Mouse (Mus musculus) frontal cortex, postnatal 10 days (tissue): ENCODE measurements at regions not wholly inside any gene's neighbourhood (a gene's known extent, or its start where the extent isn't known, plus 50 kb on each side); places are given as distances from the start of the nearest gene placed in this dataset.

Experiments
- DNase-seq, 2 experiments: peaks; one replicate each; pipeline ENCODE4 v3.0.0; 2022; ENCODE audit warnings: low spot score in 2 of 2, mixed read lengths in 1 of 2

- DNase-seq, result no peak
These were observed 162.5 kb downstream of the Emp1 start for GRCm38 (mm10) chr6:135524886-135525285.

- DNase-seq, result peak; percentile 16 to 25
These were observed 163.5 kb downstream of the Emp1 start for GRCm38 (mm10) chr6:135525841-135526327.

GRCm38 (mm10) chr6:135526460-135527160 lies 164.3 kb downstream of the Emp1 start:
- peak; percentile 48 to 62 for DNase-seq

GRCm38 (mm10) chr6:135527879-135528278 lies 165.5 kb downstream of the Emp1 start:
- DNase-seq, result no peak

GRCm38 (mm10) chr6:135539791-135540646 lies 177.7 kb downstream of the Emp1 start:
- DNase-seq, result no peak

- DNase-seq, result no peak
These were observed 179.2 kb downstream of the Emp1 start for GRCm38 (mm10) chr6:135541566-135541965.

GRCm38 (mm10) chr6:135542356-135542755 lies 180.0 kb downstream of the Emp1 start:
- no peak for DNase-seq

GRCm38 (mm10) chr6:135543390-135543789 lies 181.0 kb downstream of the Emp1 start:
- DNase-seq, result no peak

GRCm38 (mm10) chr6:135543863-135544262 lies 181.5 kb downstream of the Emp1 start:
- no peak for DNase-seq

- no peak for DNase-seq
These were observed 188.1 kb downstream of the Emp1 start for GRCm38 (mm10) chr6:135550368-135550950.

GRCm38 (mm10) chr6:135552396-135552795 lies 190.1 kb downstream of the Emp1 start:
- DNase-seq, result no peak

- peak; percentile 72 to 81 for DNase-seq
These were observed 197.2 kb downstream of the Emp1 start for GRCm38 (mm10) chr6:135559501-135559907.

GRCm38 (mm10) chr6:135562267-135562666 lies 199.9 kb downstream of the Emp1 start:
- DNase-seq, result no peak

- no peak for DNase-seq
These were observed 201.4 kb downstream of the Emp1 start for GRCm38 (mm10) chr6:135563766-135564165.

GRCm38 (mm10) chr6:135569086-135569485 lies 206.7 kb downstream of the Emp1 start:
- no peak for DNase-seq

GRCm38 (mm10) chr6:135575294-135575693 lies 212.9 kb downstream of the Emp1 start:
- DNase-seq, result no peak

- DNase-seq, result no peak
These were observed 216.4 kb downstream of the Emp1 start for GRCm38 (mm10) chr6:135578728-135579127.

GRCm38 (mm10) chr6:135582567-135582966 lies 220.2 kb downstream of the Emp1 start:
- no peak for DNase-seq

GRCm38 (mm10) chr6:135584782-135585181 lies 222.4 kb downstream of the Emp1 start:
- DNase-seq, result no peak

- DNase-seq, result no peak
These were observed 227.7 kb downstream of the Emp1 start for GRCm38 (mm10) chr6:135590084-135590483.

- no peak for DNase-seq
These were observed 228.7 kb downstream of the Emp1 start for GRCm38 (mm10) chr6:135591085-135591484.

- DNase-seq, result no peak
These were observed 234.0 kb downstream of the Emp1 start for GRCm38 (mm10) chr6:135596358-135596757.
